Mouse (Mus musculus): Measurements from ENCODE around the gene Bok. TPM values are rescaled to one million over a fixed set of nuclear protein-coding genes. Genes with fewer than 3 reads are reported as not detected.

The Bok gene
- polyA plus RNA-seq, 1 experiment from 2014 or later: 65.3 TPM

DNA sequence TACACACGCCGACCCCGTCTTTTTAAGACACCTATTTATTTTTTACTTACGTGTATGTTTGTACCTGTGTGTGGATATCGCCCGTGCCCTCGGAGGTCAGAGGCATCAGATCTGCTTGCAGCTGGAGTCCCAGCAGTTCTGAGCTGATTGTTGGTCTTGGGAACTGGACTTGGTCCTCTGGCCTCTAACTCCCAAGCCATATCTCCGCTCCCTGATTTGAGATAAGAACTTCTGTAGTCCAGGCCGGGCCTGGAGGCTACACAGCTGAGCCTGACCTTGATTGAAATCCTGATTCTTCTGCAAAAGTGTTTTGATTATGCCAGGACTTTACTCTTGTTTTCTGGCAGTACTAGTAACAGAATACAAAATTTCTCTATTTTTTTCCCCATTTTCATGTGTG is 7.3 kb downstream of the Bok start:
- Histone ChIP-seq H3K36me3 (ENCODE audit: poor library complexity, severe bottlenecking) (peaks cover 55% of the 10 kb centered on the region), H3K27me3 (no peaks in the 10 kb centered on the region), H3K4me2 (no peak overlapping the region), H3K4me1 (peaks cover 9% of the 10 kb centered on the region), H3K9me3 (replicated peaks) (no peaks in the 10 kb centered on the region), H3K9ac (no peak overlapping the region), H3K4me3 (no peak overlapping the region), H3K27ac (no peak overlapping the region)
- no peak for ATAC-seq
- WGBS: 96% methylated on average over 9 of the region's 9 CpGs

- ATAC-seq: no peak
- WGBS: 92% methylated on average over 3 of the region's 3 CpGs
- H3K27ac ChIP-seq: no peak overlapping the region
Measured at GRCm38 (mm10) chr1:93693502-93693901, 8.0 kb downstream of the Bok start.

GRCm38 (mm10) chr1:93693943-93694342 is 8.5 kb downstream of the Bok start:
- H3K27ac ChIP-seq: no peak overlapping the region
- no peaks in the 10 kb centered on the region for H3K27me3 ChIP-seq
- no peaks in the 10 kb centered on the region for H3K9me3 ChIP-seq (replicated peaks)
- no peak overlapping the region for H3K4me2 ChIP-seq
- H3K4me3 ChIP-seq: no peak overlapping the region
- H3K36me3 ChIP-seq (ENCODE audit: poor library complexity, severe bottlenecking): peaks cover 55% of the 10 kb centered on the region
- 95% methylated on average over 10 of the region's 10 CpGs for WGBS
- no peak overlapping the region for H3K9ac ChIP-seq
- no peaks in the 10 kb centered on the region for H3K4me1 ChIP-seq
- ATAC-seq: no peak

More at GRCm38 (mm10) chr1:93693502-93693901, 8.0 kb downstream of the Bok start:
- Histone ChIP-seq H3K4me2 (no peak overlapping the region), H3K4me3 (no peak overlapping the region), H3K27me3 (no peaks in the 10 kb centered on the region), H3K9ac (no peak overlapping the region), H3K36me3 (ENCODE audit: poor library complexity, severe bottlenecking) (peaks cover 55% of the 10 kb centered on the region), H3K4me1 (0 out of 2 replicates have a peak, but pooled peaks cover 3% of the 10 kb centered on the region), H3K9me3 (replicated peaks) (no peaks in the 10 kb centered on the region)

GRCm38 (mm10) chr1:93694966-93695365 is 9.5 kb downstream of the Bok start:
- Histone ChIP-seq H3K27me3 (no peaks in the 10 kb centered on the region), H3K27ac (no peak overlapping the region), H3K36me3 (ENCODE audit: poor library complexity, severe bottlenecking) (peaks cover 55% of the 10 kb centered on the region), H3K4me3 (no peak overlapping the region), H3K4me2 (no peak overlapping the region), H3K9me3 (replicated peaks) (no peaks in the 10 kb centered on the region), H3K4me1 (no peaks in the 10 kb centered on the region), H3K9ac (no peak overlapping the region)
- 92% methylated on average over 6 of the region's 6 CpGs for WGBS
- no peak for ATAC-seq

- Histone ChIP-seq H3K9me3 (replicated peaks) (no peaks in the 10 kb centered on the region), H3K4me2 (no peak overlapping the region), H3K9ac (no peak overlapping the region), H3K27me3 (no peaks in the 10 kb centered on the region), H3K36me3 (ENCODE audit: poor library complexity, severe bottlenecking) (peaks cover 33% of the 10 kb centered on the region), H3K4me1 (no peaks in the 10 kb centered on the region), H3K27ac (no peak overlapping the region; the same call in 1 of the 2 replicates), H3K4me3 (no peak overlapping the region)
- WGBS: 80% methylated on average over 3 of the region's 3 CpGs
- ATAC-seq: no peak
Measured at GRCm38 (mm10) chr1:93697317-93697716, 11.9 kb downstream of the Bok start.

DNA sequence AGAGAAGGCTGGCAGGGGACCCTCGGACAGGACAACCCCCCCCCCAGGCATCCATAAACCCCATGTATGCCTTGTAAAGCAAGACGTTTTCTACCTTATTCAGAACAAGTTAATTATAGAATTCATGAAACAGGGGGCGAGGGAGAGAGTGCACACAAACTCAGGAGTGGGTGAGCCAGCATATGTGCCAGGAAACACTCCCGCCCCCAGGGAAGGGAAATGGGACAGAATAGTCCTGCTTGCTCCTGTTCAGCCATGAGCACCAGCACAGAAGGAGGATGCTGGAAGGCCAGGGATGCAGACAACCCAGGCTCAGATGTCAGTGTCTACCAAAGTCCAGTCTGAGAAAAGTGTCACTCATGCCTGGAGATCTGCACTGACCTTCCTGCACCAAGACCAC is 13.7 kb downstream of the Bok start:
- WGBS: 83% methylated on average over 4 of the region's 4 CpGs
- H3K4me1 ChIP-seq: no peaks in the 10 kb centered on the region

GRCm38 (mm10) chr1:93702106-93702505 is 16.6 kb downstream of the Bok start:
- H3K4me2 ChIP-seq: no peak overlapping the region
- no peak for ATAC-seq
- 94% methylated on average over 1 of the region's 1 CpGs for WGBS
- no peaks in the 10 kb centered on the region for H3K27me3 ChIP-seq
- H3K4me3 ChIP-seq: no peak overlapping the region
- no peak overlapping the region for H3K9ac ChIP-seq
- H3K27ac ChIP-seq: no peak overlapping the region
- H3K9me3 ChIP-seq (replicated peaks): no peaks in the 10 kb centered on the region
- no peaks in the 10 kb centered on the region for H3K4me1 ChIP-seq
- peaks cover 28% of the 10 kb centered on the region for H3K36me3 ChIP-seq (ENCODE audit: poor library complexity, severe bottlenecking)

More for the DNA sequence above, 13.7 kb downstream of the Bok start:
- Histone ChIP-seq H3K36me3 (ENCODE audit: poor library complexity, severe bottlenecking) (peaks cover 34% of the 10 kb centered on the region), H3K4me2 (no peak overlapping the region), H3K27me3 (no peaks in the 10 kb centered on the region), H3K4me3 (no peak overlapping the region), H3K9ac (no peak overlapping the region), H3K27ac (no peak overlapping the region), H3K9me3 (replicated peaks) (no peaks in the 10 kb centered on the region)
- no peak for ATAC-seq

GRCm38 (mm10) chr1:93703472-93704048 is 18.1 kb downstream of the Bok start:
- H3K27ac ChIP-seq: no peak overlapping the region
- ATAC-seq: no peak
- no peak overlapping the region for H3K9ac ChIP-seq
- no peaks in the 10 kb centered on the region for H3K27me3 ChIP-seq
- no peak overlapping the region for H3K4me3 ChIP-seq
- H3K36me3 ChIP-seq (ENCODE audit: poor library complexity, severe bottlenecking): peaks cover 28% of the 10 kb centered on the region
- H3K9me3 ChIP-seq (replicated peaks): no peaks in the 10 kb centered on the region
- no peak overlapping the region for H3K4me2 ChIP-seq
- no peaks in the 10 kb centered on the region for H3K4me1 ChIP-seq
- 93% methylated on average over 10 of the region's 10 CpGs for WGBS

DNA sequence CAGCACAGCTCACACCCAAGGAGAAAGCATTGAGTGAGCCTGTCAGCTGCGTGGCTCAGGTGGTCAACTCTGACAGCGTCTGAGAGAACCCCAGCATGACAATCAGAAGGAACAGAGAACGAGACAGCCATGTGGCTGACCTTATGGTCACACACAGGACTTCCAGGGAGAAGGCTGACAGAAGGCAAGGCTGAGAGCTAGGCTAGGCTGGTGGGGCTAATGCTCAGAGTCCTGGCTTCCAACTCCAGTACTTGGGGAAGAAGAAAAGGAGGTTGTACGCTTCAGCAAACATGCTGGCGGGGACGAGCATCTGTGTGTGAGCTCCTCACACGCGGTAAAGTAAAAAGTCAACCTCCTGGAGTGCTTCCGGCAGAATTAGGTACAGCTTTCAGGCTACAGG is 18.9 kb downstream of the Bok start:
- no peaks in the 10 kb centered on the region for H3K4me1 ChIP-seq
- H3K4me2 ChIP-seq: no peak overlapping the region
- H3K9me3 ChIP-seq (replicated peaks): no peaks in the 10 kb centered on the region
- no peak overlapping the region for H3K9ac ChIP-seq
- H3K27ac ChIP-seq: no peak overlapping the region
- ATAC-seq: no peak
- no peak overlapping the region for H3K4me3 ChIP-seq
- H3K36me3 ChIP-seq (ENCODE audit: poor library complexity, severe bottlenecking): peaks cover 28% of the 10 kb centered on the region
- WGBS: 88% methylated on average over 9 of the region's 9 CpGs
- no peaks in the 10 kb centered on the region for H3K27me3 ChIP-seq

GRCm38 (mm10) chr1:93705389-93705788 is 19.9 kb downstream of the Bok start:
- Histone ChIP-seq H3K4me2 (no peak overlapping the region), H3K27ac (no peak overlapping the region), H3K4me3 (no peak overlapping the region), H3K36me3 (ENCODE audit: poor library complexity, severe bottlenecking) (peaks cover 28% of the 10 kb centered on the region), H3K9ac (no peak overlapping the region), H3K9me3 (replicated peaks) (no peaks in the 10 kb centered on the region), H3K27me3 (no peaks in the 10 kb centered on the region), H3K4me1 (no peaks in the 10 kb centered on the region)
- WGBS: 60% methylated on average over 3 of the region's 3 CpGs
- ATAC-seq: no peak

GRCm38 (mm10) chr1:93716166-93716565 is 30.7 kb downstream of the Bok start:
- no peak for ATAC-seq
- H3K27ac ChIP-seq: no peak overlapping the region
- 92% methylated on average over 2 of the region's 2 CpGs for WGBS
- H3K4me1 ChIP-seq: no peaks in the 10 kb centered on the region
- H3K27me3 ChIP-seq: no peaks in the 10 kb centered on the region
- H3K4me3 ChIP-seq: no peak overlapping the region
- H3K36me3 ChIP-seq (ENCODE audit: poor library complexity, severe bottlenecking): peaks cover 35% of the 10 kb centered on the region
- H3K4me2 ChIP-seq: no peak overlapping the region
- no peaks in the 10 kb centered on the region for H3K9me3 ChIP-seq (replicated peaks)
- no peak overlapping the region for H3K9ac ChIP-seq

GRCm38 (mm10) chr1:93721557-93721956 is 36.1 kb downstream of the Bok start:
- Histone ChIP-seq H3K4me3 (no peak overlapping the region), H3K27me3 (no peaks in the 10 kb centered on the region), H3K4me1 (no peaks in the 10 kb centered on the region), H3K27ac (no peak overlapping the region), H3K9ac (no peak overlapping the region), H3K9me3 (replicated peaks) (no peaks in the 10 kb centered on the region), H3K4me2 (no peak overlapping the region), H3K36me3 (ENCODE audit: poor library complexity, severe bottlenecking) (peaks cover 13% of the 10 kb centered on the region)
- no peak for ATAC-seq
- 60% methylated on average over 7 of the region's 7 CpGs for WGBS

DNA sequence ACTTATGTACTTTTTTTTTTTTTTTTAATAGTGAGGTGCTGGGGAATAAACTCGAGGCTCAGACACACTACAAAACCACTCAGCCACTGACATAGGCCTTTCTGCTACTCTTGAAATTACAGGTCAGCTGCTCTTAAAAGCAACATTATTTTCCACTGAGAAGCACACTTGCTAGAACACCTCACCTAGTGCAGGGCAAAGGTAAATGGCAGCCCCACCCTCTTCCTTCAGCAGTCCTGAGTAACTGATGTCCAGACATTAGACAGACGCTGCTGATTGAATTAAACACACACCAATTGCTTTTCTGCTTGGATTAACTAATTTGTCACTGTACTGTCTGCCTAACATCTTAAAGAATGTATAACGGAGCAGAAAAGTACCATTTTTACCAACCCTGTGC is 39.2 kb downstream of the Bok start:
- no peaks in the 10 kb centered on the region for H3K27me3 ChIP-seq
- peaks cover 12% of the 10 kb centered on the region; the same call in 1 of the 2 replicates for H3K36me3 ChIP-seq (ENCODE audit: poor library complexity, severe bottlenecking)
- no peak for ATAC-seq
- H3K4me1 ChIP-seq: no peaks in the 10 kb centered on the region
- WGBS: 82% methylated on average over 3 of the region's 3 CpGs
- no peak overlapping the region for H3K9ac ChIP-seq
- no peak overlapping the region for H3K4me3 ChIP-seq
- no peak overlapping the region for H3K4me2 ChIP-seq
- no peak overlapping the region for H3K27ac ChIP-seq
- H3K9me3 ChIP-seq (replicated peaks): no peaks in the 10 kb centered on the region

Data from forebrain, embryonic 13.5 days (tissue).